Mouse (Mus musculus): ENCODE data around the gene Jund.
A peak's percentile ranks its signal among the peaks of the same experiment; 100 is the strongest.

The Jund gene

GRCm38 (mm10) chr8:70675336-70675735 is 23.4 kb upstream of the Jund start:
- DNase-seq, result no peak

- DNase-seq, result no peak
Measured at GRCm38 (mm10) chr8:70677451-70678080, 21.2 kb upstream of the Jund start.

DNA sequence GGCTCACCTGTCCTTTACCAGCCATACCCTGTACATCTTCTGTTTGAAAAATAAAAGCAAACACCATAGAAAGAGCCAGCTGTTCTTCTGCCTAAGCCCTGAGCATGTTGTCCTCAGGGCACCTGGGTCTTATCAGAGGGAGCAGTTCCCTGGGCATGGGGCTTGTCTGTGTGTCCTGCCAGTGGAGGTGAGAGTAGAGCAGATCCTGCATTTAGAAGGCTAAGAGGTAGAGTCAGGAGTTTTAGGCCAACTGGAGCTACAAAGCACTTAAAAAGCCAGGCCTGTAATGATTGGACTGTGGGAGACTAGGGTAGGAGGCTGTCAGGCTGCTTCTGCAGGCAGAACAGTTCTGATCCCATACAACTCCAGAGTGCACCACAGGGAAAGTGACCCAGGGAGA is 20.1 kb upstream of the Jund start:
- DNase-seq, result no peak

GRCm38 (mm10) chr8:70679404-70679803 is 19.3 kb upstream of the Jund start:
- DNase-seq, result no peak

DNA sequence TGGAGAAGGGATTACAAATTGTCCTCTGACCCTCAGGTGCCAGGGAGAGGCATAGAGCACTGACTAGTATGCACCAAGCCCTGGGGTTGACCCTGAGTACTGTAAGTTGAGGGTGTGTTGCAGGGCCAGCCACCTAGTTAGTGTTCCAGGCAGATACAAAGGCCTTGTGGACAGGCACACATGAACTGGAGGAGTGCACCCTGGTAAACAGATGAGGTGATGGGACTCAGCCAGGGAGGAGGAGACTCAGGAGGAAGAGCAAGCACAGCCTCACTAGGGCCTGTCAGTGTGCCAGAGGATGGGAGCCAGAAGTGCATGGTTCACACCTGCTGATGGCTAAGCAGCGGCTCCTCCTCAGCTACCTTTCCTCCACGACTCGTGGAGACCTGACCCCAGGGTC is 18.7 kb upstream of the Jund start:
- DNase-seq, result no peak

DNA sequence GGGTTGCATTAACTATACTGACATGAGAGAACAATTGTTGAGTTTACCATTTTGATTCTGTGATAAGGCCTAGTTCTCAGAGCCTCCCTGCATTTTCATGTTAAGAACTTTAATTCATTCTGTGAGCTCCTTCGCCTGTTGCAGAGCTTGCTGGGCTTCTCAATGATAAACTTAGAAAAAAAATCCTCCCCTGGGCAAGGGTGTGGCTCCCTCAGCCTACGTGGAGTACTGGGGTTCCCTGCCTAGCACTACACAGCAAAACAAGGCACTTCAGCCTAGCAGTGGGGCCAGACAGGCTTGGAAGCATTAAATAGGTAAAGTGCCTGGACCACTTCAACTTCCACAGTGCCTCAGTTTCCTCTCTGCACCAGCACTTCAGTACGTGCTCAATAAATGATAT is 17.3 kb upstream of the Jund start:
- no peak for DNase-seq

- peak; percentile 84 for DNase-seq
Measured at GRCm38 (mm10) chr8:70682193-70682592, 16.6 kb upstream of the Jund start.

DNA sequence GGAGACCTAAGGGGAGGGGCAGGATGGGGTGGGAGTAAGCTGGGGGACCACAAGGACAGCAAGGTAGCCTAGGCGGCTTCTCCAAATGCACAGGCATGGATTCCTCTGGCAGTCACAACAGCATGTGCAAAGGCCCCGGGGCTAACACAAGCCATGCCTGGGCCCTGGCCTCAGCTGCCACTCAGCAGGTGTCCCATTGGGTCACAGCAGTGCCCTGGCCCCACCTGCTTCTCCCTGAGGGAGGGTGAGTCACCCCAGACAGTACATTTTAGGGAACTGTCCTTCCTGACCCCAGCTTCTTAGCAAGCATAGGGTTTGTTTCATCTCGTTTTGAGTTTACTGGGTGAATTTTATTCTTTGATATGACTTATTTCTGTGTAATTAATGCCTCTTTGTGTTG is 16.1 kb upstream of the Jund start:
- DNase-seq, result no peak

GRCm38 (mm10) chr8:70684291-70684690 is 14.5 kb upstream of the Jund start:
- no peak for DNase-seq

GRCm38 (mm10) chr8:70687576-70687975 is 11.2 kb upstream of the Jund start:
- DNase-seq, result peak; percentile 62

DNA sequence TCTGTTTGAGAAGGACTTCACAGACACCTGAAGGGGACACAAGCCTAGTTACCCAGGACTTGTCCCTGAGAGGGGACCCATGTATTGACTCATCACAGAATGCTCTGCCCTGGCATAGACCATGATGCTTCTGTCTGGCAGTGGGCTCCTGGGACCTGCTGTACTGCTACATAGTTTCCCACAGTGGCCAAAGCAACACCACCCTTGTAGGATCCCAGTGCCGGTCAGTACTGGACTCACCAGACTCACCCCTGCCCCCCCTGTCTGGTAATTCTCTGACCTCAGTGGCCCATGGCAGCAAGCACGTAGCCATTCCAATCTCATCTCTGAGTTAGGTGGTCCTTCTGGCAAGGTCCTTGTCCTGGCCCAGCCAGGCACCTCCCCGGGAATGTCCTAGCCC is 10.6 kb upstream of the Jund start:
- DNase-seq, result no peak

- DNase-seq, result no peak
Measured at GRCm38 (mm10) chr8:70689892-70690390, 8.8 kb upstream of the Jund start.

- DNase-seq, result no peak
Measured at GRCm38 (mm10) chr8:70691230-70691629, 7.5 kb upstream of the Jund start.

DNA sequence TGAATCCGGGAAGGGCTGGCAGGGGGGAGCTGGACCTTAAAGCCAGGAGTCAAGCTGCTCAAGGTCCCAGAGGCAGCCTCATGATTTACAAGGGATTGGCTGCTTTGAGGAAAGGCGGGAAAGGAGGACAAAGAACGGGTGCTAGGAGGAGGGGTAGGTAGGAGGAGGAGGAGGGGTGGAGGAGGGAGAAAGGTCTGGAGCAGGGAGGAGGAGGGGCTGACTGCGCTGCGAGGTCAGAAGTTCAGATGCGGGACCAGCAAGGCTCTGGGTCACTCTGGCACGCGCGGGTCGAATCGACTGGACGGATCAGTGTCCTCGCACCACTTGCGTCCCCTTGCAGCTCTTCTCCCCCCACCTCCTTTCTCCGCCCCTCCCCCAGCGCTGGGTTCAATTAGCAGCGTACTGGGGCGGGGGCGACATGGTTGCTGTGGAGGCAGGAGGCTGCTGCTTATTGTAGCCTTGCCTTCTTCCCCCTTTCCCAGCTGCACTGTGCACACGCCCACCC is 7.0 kb upstream of the Jund start:
- no peak for DNase-seq

- no peak for DNase-seq
Measured at GRCm38 (mm10) chr8:70693636-70694035, 5.1 kb upstream of the Jund start.

DNA sequence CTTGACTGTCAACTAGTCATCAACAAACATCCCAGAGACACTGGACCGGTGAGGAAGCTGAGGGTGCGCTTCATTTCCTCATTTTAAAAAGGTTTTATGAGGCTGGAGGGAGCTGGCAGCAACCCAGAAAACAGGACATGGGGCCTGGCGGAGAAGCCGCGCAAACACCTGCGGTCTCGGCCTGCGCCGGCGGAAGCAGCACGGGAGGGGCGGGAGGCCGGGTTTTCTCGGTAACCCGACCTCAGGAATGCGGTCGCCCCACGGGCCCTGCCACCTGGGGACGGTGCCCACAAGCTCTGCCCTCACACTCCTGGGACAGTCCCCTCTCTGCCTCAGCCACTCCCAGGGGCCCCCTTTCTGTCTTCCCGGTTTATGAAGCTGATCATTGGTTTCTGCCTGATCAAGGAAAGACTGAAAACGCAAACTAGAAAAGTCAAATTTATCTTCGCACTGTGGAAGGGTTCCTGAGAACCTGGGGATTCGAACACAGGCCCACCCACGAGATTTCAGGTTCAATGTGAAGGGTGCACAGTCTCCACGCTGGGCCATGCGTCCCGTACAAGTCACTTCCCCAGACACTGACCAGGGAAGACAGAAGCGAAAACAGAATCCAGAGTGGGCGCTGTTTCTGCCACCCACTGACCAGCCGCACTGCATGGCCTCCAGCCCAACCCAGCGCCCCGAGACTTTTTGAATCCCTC is 3.3 kb upstream of the Jund start:
- peak; percentile 83 for DNase-seq

DNA sequence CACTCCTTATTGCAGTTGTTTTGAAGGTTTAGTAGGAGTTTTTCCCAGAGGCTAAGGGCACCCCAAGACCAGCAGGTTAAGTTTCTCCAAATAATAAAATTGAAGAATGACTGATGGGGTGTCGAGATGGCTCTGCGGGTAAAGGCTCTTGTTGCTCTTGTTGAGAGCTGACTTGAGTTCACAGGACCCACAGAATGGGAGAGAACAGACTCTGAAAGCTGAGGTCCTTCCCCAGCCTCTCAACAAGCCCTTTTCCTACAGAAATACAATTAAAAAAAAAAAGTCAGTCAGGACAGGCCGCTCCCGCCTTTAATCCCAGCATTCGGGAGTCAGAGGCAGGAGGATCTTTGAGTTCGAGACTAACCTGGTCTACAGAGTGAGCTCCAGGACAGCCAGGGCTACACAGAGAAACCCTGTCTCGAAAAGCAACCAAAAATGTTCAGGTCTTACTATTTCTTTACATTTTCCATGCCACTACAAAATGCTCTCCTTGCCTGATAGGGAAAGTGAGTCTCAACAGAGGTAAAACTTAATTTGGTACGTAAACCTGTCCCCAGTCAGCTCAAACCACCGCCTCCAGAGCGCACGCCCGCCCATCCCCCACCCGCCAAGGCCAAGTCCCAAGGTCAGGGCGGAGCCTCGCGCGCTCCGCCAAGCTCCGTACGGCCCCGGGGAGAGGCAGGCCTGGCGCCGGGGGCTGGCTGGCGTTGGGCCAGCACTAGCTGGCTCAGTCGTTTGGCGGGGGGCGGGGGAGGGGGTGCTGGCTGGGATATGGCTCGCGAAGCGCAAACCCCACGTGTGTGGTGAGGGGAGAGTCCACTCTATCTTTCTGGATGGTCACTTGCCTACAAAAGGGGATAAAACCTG is 2.5 kb upstream of the Jund start:
- peak; percentile 84 for DNase-seq

GRCm38 (mm10) chr8:70696946-70697345 is 1.8 kb upstream of the Jund start:
- DNase-seq, result no peak

DNA sequence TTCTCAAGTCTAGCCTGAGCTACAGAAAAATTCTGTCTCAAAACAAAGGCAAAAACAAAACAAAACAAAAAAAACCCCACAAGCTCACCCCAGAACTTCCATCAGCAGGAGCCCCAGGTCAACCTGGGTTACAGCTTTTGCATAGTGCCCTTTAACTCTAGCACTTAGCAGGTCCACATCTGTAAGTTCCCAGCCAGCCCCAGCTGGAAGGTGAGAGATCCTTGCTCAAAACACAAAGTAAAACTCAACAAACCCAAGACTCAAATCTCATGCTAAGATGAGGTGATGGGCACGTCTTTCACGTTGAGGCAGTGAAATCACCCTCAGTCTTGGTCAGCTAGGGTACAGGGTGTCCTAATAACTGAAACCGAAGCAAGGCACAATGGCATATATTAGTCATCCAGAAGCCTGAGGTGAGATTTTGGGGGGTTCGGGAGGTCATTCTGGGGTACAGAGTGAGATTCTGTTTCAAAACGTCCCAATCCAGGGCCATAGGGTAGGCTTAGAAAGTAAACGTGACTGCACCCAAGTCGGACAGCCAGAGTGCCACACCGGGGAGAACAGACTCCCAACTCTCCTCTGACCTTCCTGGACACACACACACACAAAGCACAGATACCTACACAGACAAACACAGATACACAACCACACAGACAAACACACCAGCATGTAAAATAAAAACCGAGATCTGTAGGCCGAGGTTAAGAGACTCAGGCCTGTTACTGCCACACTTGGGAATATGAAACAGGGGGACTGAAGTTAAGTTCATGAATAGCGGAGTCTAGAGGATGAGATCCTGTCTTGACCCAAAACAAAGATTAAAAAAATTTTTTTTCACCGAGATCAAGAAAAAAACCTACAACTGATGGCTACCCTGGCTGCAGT is 1.1 kb upstream of the Jund start:
- DNase-seq, result no peak

DNA sequence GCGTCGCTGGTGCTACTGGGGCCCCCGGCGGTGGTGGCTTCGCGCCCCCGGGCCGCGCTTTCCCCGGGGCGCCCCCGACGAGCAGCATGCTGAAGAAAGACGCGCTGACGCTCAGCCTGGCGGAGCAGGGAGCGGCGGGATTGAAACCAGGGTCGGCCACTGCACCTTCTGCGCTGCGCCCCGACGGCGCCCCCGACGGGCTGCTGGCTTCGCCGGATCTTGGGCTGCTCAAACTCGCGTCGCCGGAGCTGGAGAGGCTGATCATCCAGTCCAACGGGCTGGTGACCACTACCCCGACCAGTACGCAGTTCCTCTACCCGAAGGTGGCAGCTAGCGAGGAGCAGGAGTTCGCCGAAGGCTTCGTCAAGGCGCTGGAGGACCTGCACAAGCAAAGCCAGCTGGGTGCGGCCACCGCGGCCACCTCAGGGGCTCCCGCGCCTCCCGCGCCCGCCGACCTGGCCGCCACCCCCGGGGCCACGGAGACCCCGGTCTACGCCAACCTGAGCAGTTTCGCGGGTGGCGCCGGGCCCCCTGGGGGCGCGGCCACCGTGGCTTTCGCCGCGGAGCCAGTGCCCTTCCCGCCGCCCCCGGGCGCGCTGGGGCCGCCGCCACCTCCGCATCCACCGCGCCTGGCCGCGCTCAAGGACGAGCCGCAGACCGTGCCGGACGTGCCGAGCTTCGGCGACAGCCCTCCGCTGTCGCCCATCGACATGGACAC is 526 bp downstream of the Jund start:
- no peak for DNase-seq

DNA sequence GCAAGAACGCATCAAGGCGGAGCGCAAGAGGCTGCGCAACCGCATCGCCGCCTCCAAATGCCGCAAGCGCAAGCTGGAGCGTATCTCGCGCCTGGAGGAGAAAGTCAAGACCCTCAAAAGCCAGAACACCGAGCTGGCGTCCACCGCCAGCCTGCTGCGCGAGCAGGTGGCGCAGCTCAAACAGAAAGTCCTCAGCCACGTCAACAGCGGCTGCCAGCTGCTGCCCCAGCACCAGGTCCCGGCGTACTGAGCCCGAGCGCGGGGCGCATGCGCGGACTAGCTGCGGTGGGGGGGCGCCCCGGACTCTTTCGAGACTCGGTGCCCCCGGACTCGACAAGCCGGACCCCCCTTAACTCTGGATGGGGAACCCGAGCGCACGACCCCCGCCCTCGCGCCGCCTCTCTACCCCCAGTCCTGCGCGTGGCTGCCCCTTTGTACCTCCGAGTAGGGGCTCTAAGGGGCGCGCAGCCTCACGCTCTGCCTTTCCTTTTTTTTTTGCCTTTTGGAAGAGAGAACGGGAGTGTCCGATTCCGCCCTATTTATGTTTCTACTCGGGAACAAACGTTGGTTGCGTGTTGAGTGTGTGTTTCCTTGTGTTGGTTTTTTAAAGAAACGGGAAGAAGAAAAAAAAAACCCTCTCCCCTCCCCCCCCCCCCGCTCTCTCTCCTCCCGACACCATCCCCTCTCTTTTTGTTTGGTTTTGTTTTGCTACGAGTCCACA is 1.2 kb downstream of the Jund start:
- peak; percentile 83 for DNase-seq

Data from lung, postnatal 36 days (tissue).